Mouse (Mus musculus) ovary, postnatal 36 days (tissue): ENCODE measurements around the gene Tpx2.

Experiments used
- DNase-seq: peaks from one replicate; pipeline ENCODE4 v3.0.0; 2022; ENCODE audit warnings: low spot score, mixed read lengths

Gene Tpx2

DNA sequence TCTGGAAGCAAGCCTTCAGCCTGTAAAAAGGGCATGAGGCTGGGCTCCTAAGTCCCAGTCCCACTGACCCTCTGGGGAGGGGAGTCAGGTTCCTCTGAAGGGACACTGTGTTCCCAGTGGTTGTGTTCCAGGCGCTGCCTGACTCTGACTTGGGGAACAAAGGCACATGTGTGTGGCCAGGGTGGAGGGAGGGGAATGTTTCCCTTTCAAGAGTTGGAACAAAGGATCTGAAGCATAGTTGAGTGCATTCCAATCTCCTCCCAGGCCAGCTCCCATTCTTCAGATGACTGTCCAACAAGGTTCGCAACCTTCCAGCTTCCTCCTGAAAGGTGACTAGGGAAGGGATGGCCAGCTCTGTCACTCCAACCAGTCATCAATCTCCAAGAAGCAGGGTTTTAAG is 27.4 kb upstream of the Tpx2 start:
- DNase-seq, result peak; percentile 35

DNA sequence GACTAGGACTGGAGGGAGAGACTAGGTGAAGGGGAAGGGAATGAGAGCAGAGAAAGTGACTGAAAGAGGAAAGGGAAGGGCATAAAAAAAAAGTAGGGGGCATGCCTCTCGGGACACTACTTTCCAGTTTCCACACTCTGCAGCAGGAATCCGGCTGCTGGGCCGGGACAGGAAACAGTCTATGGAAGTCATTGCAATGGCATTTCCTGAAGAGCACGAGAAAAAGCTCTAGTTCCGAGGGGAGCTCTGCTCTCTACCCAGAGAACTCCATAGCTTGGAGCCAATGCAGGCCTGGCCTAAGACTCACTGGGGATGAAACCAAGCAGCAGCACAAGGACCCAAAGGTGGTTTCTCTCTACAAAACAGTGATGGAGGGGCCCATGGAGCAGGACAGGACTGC is 26.7 kb upstream of the Tpx2 start:
- DNase-seq, result no peak

GRCm38 (mm10) chr2:152821566-152821965 is 26.2 kb upstream of the Tpx2 start:
- no peak for DNase-seq

- no peak for DNase-seq
These were observed 24.0 kb upstream of the Tpx2 start for GRCm38 (mm10) chr2:152823770-152824169.

GRCm38 (mm10) chr2:152824438-152825167 is 23.2 kb upstream of the Tpx2 start:
- no peak for DNase-seq

- DNase-seq, result no peak
These were observed 22.5 kb upstream of the Tpx2 start for GRCm38 (mm10) chr2:152825168-152825697.

- no peak for DNase-seq
These were observed 22.1 kb upstream of the Tpx2 start for GRCm38 (mm10) chr2:152825713-152826112.

- DNase-seq, result no peak
These were observed 21.3 kb upstream of the Tpx2 start for GRCm38 (mm10) chr2:152826481-152826880.

DNA sequence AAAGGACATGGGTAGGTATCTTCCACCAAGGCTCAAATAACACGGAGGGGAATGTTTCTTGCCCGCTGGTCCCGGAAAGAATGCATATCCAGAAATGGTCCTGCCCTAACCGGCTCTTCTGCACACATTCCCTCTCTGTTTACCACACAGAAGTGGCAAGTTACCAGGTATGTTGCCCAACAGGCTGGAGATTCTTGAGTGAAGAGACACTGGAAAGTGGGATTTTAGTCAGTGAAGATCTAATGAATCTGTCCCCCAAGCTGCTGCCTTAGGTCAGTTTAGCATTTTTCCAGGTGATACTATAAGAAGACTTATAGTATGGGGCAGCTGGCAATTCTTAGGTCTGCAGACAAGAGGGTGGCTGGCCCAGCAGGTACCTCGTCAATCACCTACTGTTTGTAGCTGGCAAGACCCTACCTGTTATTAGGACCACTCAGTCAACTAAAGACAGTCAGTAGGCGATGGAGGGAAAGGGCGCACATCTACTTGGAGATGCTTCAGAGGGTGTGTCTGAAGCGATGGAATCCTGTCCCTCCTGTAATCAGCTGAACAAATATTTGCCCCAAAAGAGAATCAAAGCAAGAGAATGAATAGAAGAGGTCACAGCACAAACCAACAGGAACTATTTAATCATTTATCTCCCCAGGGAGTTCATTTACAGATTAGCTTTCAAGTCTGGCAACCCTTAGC is 20.3 kb upstream of the Tpx2 start:
- no peak for DNase-seq

DNA sequence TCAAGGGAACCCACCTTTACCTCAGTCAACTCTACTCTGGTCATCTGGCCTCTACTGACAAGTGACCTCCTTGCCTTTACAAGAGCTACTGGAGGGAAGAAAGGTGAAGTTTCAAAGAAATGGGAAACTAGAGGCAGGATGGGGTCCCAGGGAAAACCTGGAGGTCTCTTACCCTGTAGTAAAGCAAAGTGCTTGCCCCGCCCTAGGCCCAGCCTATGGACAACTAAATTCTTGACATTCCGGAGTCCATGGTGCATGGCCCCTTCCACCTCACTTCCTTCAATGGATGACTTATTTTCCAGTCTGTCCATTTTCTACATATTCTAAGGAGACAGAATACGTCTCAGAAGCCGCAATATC is 19.8 kb upstream of the Tpx2 start:
- DNase-seq, result no peak

DNA sequence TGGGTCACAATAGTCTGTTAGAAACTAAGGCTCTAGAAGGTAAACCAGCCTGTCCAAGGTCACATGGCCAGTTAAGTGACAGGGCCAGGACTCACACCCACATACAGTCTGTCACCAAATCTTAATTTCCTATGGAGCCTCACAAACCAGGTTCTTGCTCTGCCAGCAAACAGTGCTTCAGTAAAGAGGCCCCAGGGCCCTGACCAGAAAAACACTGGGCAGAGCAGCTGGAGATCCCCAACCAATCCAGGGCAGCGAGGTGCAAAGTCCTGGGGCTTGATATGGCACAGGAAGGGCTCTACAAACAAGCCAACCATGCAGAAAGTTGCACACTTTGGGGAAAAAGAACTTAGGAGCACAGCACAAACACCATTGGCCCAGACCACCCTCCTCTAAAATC is 19.2 kb upstream of the Tpx2 start:
- DNase-seq, result peak; percentile 20

DNA sequence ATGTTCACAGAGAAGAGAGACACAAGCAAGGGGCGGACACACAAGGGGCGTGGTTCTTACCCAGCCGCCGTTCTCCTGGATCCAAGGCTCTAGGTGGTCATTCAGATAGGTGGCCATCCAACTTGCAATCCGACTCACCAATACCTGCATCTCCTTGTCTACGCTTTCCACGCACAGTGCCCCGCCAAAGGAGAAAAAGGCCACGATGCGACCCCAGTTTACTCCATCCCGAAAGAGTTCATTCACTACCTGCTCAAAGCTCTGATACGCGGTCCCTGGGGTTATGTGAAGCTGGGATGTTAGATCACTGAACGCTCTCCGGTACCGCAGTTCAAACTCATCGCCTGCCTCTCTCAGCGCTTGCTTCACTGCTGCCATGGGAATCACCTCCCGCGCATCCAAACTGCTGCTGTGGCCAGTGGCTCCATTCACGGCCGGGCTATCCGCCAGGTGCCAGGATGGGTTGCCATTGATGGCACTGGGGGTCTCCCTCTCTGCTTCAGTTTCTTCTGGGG is 18.3 kb upstream of the Tpx2 start:
- DNase-seq, result peak; percentile 33

DNA sequence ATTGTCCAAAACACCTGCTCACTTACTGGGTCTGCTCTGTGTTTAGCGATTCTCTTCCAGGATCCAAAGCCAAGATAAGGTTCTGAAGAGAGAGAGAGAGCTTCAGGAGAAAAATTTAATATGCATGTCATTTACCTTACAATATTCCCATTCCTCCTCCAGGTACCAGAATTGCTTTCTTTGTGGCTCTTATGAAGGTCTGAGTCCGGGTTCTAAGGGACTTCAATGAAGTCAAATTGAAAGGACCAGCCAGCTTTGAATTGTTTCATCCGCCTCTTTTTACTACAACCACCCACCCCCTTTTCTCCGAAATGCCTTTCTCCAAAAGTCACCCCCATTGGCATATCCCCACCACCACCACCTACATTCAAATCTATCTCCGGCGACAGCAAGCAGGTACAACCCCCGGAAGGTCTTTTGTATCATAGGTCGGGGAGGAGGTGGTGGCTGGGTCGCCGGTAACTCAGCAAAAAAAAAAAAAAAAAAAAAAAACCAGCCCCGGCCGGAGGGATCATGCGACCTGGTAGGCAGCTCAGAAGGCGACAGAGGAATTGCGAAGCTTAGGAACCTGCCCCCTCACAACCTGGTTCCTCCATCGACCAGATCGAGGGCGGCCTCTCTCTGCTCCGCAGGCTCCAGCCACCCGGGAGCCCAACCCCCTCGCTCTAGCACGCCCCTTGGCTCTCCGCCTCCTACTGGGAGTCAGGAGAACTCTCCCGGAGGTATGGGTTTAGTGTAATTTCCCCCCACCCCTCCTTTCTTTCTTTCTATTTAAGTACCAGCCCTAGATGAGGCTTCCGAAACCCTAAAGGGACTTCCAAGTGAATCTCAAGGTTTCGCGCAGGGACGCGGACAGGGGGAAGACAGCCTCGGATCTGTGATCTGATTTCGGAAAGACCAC is 17.5 kb upstream of the Tpx2 start:
- DNase-seq, result peak; percentile 90

- DNase-seq, result peak; percentile 99
These were observed 16.5 kb upstream of the Tpx2 start, which contains the start of gene Bcl2l1 for GRCm38 (mm10) chr2:152831019-152831878. Bcl2l1 (minus strand) TSS chr2:152831728.

DNA sequence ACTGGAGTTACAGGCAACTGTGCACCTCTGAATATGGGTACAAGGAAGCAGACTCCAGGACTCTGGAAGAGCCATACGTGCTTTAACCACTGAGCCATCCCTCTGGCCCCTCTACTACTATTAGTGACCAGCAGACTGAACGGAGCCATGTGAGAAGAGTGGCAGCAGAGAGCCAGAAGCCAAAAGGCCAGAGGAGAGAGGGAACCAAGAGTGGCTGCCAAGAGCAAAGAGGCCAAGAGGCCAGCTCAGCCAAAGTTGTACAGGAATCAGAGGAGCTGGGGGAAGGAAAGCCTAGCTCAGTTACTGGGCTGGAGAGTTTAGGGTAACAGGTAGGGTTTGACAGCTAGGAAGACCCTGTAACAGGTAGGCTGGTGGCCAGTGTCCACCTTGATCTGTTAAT is 8.5 kb upstream of the Tpx2 start:
- DNase-seq, result no peak

- no peak for DNase-seq
These were observed 5.0 kb upstream of the Tpx2 start for GRCm38 (mm10) chr2:152842741-152843140.

- no peak for DNase-seq
These were observed 528 bp upstream of the Tpx2 start for GRCm38 (mm10) chr2:152847057-152847814.

DNA sequence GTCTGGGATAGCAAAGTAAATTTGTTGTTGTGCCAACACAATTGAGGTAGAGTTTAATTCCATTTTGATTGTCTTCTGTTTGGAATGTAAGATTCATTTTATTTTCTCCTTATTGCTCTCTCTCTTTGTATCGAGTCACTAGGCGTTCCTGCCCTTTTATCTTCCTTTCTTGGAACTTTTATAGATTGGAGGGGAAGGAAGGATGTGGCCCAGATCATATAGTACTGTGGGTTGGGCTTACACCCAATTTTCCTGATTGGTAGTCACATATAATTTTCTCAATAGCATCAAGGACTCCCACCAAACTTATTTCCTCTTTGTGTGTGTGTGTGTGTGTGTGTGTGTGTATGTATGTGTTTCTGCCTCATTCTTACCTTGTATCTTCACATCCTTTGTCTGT is 702 bp downstream of the Tpx2 start:
- DNase-seq, result no peak

DNA sequence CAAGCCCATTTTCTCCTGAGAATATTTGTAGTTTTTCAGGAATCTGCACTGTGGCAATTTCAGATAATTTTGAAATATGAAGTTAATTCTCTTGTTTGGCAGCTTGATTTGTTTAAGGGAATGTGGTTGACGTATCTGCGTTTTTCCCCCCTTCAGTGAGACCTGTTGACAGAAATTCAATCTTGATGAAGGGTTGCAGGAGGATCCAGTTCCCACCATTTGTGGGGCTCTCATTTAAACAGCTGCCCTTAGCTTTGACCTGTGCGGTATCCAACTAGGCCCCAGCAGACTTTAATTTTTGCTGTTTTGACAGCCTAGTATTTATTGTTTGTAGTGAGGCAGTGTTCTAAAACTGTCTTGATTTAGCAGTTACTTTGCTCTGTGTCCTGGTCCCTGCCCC is 11.7 kb downstream of the Tpx2 start:
- DNase-seq, result no peak

DNA sequence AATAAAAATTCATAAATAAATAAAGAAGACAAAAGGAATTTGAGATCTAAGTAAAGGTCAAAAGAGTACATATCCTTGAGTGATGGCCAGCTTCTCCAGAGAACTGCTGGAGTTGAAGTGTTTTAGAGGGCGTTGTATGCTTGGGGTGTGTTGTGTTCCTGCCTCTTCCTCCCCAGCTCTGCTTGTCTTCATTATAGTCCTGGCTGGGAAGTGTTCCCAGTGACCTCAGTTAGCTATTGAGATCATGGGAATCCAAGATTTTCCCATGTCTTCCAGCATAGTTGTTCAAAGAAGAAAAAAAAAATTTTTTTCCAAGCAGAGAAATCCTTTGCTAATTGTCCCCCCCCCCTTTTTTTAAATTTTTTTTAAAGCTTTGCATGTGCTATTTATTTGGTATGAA is 14.1 kb downstream of the Tpx2 start:
- DNase-seq, result no peak

DNA sequence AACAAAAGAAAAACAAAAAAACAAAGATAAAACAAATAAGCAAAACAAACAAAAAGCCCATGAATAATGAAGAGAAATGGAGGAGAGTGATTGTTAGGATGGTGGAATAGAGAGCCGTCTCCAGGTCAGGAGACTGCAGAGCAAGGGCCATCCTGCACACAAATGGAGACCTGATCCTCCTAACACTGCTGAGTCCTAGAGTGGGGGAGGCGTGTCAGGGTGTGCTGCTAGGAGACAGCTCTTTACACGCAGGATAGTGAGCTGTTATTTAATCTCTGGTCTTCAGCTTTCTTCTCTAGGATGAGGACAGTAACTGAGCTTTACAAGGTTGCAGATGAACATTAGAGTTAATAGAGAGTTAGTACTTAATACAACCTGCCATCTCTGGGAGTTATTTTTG is 14.9 kb downstream of the Tpx2 start:
- DNase-seq, result no peak
